Mouse (Mus musculus) liver, embryonic 13.5 days (tissue): ENCODE data around the gene Gm11627. TPM values are rescaled to one million over a fixed set of nuclear protein-coding genes. Genes with fewer than 3 reads are reported as not detected.

Experiments
- polyA plus RNA-seq: library from polyadenylated mRNA; unstranded; fragments of >200 nt; fragmentation: Nextera tagmentation; extraction: Ambion mirVana; gene quantifications from 2 replicates; pipeline ENCODE4 v1.2.1, GENCODE M21; 2015

The Gm11627 gene
- polyA plus RNA-seq, 1 experiment from 2014 or later, result 0.68 TPM

Other genes with a start within 250 kb of the Gm11627 start
- 734 and 914 TPM in 2 replicates for gene Slc4a1, start 213.3 kb downstream of the Gm11627 start, polyA plus RNA-seq
- 1.5 and 1.7 TPM in 2 replicates for gene Rundc3a, start 186.1 kb downstream of the Gm11627 start, polyA plus RNA-seq
- 388 and 390 TPM in 2 replicates for gene Slc25a39, start 171.5 kb downstream of the Gm11627 start, polyA plus RNA-seq
- gene Grn, start 149.1 kb downstream of the Gm11627 start, polyA plus RNA-seq, result 59.5 and 63.3 TPM in 2 replicates
- 0.25 and 0.41 TPM in 2 replicates for gene Fam171a2, start 131.8 kb downstream of the Gm11627 start, polyA plus RNA-seq
- gene Itga2b, start 109.3 kb downstream of the Gm11627 start, polyA plus RNA-seq, result 41.8 and 45.1 TPM in 2 replicates
- gene Gpatch8, start 23.1 kb downstream of the Gm11627 start, polyA plus RNA-seq, result 18.0 and 22.6 TPM in 2 replicates
- 0.99 and 1.1 TPM in 2 replicates for gene Fzd2, start 24.9 kb upstream of the Gm11627 start, polyA plus RNA-seq
- 0.12 TPM in 1 of 2 replicates, not detected in the other for gene Meioc, start 84.3 kb upstream of the Gm11627 start, polyA plus RNA-seq
- gene Ccdc43, start 118.3 kb upstream of the Gm11627 start, polyA plus RNA-seq, result 20.6 and 25.5 TPM in 2 replicates
- 0.28 and 0.43 TPM in 2 replicates for gene Adam11, start 182.0 kb upstream of the Gm11627 start, polyA plus RNA-seq
- 2.7 and 3.3 TPM in 2 replicates for gene Gjc1, start 240.2 kb upstream of the Gm11627 start, polyA plus RNA-seq